Mouse (Mus musculus): ENCODE data around the gene Sez6.

Gene Sez6

GRCm38 (mm10) chr11:77906747-77907174 is 23.8 kb upstream of the Sez6 start:
- no peak for DNase-seq

- peak in 1 of 2 experiments; percentile 50 for DNase-seq
Measured at GRCm38 (mm10) chr11:77908468-77908867, 22.1 kb upstream of the Sez6 start.

GRCm38 (mm10) chr11:77909376-77909775 is 21.2 kb upstream of the Sez6 start:
- no peak for DNase-seq

GRCm38 (mm10) chr11:77909776-77910175 is 20.8 kb upstream of the Sez6 start:
- no peak for DNase-seq

- no peak for DNase-seq
Measured at GRCm38 (mm10) chr11:77913505-77913904, 17.1 kb upstream of the Sez6 start.

GRCm38 (mm10) chr11:77914598-77915260 is 15.9 kb upstream of the Sez6 start:
- no peak for DNase-seq

GRCm38 (mm10) chr11:77916741-77917140 is 13.9 kb upstream of the Sez6 start:
- no peak for DNase-seq

GRCm38 (mm10) chr11:77917166-77917565 is 13.4 kb upstream of the Sez6 start:
- DNase-seq = no peak

- DNase-seq = no peak
Measured at GRCm38 (mm10) chr11:77923285-77923684, 7.3 kb upstream of the Sez6 start.

- no peak for DNase-seq
Measured at GRCm38 (mm10) chr11:77925836-77926657, 4.6 kb upstream of the Sez6 start.

- no peak for DNase-seq
Measured at GRCm38 (mm10) chr11:77926666-77927065, 3.9 kb upstream of the Sez6 start.

- no peak for DNase-seq
Measured at GRCm38 (mm10) chr11:77927837-77928236, 2.8 kb upstream of the Sez6 start.

- DNase-seq = no peak
Measured at GRCm38 (mm10) chr11:77931541-77932433, 1.2 kb downstream of the Sez6 start.

GRCm38 (mm10) chr11:77932576-77932975 is 2.0 kb downstream of the Sez6 start:
- no peak for DNase-seq

- no peak for DNase-seq
Measured at GRCm38 (mm10) chr11:77934111-77934521, 3.5 kb downstream of the Sez6 start.

GRCm38 (mm10) chr11:77934568-77935311 is 4.1 kb downstream of the Sez6 start:
- DNase-seq = no peak

GRCm38 (mm10) chr11:77936846-77937245 is 6.2 kb downstream of the Sez6 start:
- no peak for DNase-seq

- DNase-seq = no peak
Measured at GRCm38 (mm10) chr11:77937649-77938410, 7.2 kb downstream of the Sez6 start.

- DNase-seq = no peak
Measured at GRCm38 (mm10) chr11:77942230-77942629, 11.6 kb downstream of the Sez6 start.

- no peak for DNase-seq
Measured at GRCm38 (mm10) chr11:77947860-77948259, 17.3 kb downstream of the Sez6 start.

- no peak for DNase-seq
Measured at GRCm38 (mm10) chr11:77950125-77950685, 19.6 kb downstream of the Sez6 start.
